Comparison of ENCODE assay signal across 20 mouse cellular contexts in the genomic region with DNA sequence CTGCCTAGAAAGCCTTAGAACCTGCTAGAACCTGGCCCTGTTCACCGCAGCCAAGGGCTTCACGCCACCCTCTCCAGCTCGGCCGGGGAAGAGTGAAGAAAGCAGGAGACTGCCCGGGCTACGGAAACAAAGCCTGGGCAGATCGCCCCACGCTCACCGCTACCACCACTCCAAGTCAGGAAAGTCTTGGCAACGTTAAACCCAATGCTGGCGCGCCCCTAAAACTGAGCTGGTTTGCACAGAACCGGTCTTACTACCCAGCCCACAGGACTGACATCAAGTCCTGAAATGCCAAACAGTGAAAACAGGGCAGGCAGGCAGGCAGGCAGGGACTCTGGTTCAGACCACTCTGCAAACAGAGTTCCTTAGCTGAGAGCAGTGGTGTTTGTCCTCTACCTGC. TPM values are rescaled to one million over a fixed set of nuclear protein-coding genes. Genes with fewer than 3 reads are reported as not detected.
A peak's percentile ranks its signal among the peaks of the same experiment; 100 is the strongest.
DNase-seq lines count a peak whose midpoint lies in the region; ATAC-seq and TF ChIP-seq lines count a peak whose summit lies in the region.
"Had no signal": no experiment of that assay in that cellular context is flagged by ENCODE, and none has a peak within 500 bp of the region (broad histone marks: within the 10 kb centered on the region; RNA-seq: fewer than 3 reads in every experiment).

No protein-coding gene starts in this region.

- H3K4me2 ChIP-seq in hindbrain, embryonic 16.5 days (ENCODE audit: low read length): no peak overlapping the region
- no peak overlapping the region for H3K4me2 ChIP-seq in neural tube, embryonic 14.5 days (ENCODE audit: low read depth, low read length)
- H3K4me2 ChIP-seq in stomach, embryonic 15.5 days: no peak overlapping the region
- no peak overlapping the region for H3K4me2 ChIP-seq in forebrain, embryonic 15.5 days (replicated peaks)
- H3K4me2 ChIP-seq: midbrain, embryonic 15.5 days had no signal

- no peak for ATAC-seq in hindbrain, embryonic 16.5 days
- no peak for ATAC-seq in neural tube, embryonic 14.5 days (ENCODE audit: low read depth)
- no peak; the same call in 1 of the 2 replicates for ATAC-seq in stomach, embryonic 15.5 days (ENCODE audit: insufficient read depth, low FRiP score, low read depth)
- no peak for ATAC-seq in forebrain, embryonic 15.5 days (replicated peaks)

- no peak for TF ChIP-seq CTCF in thymus, adult 2 months (IDR thresholded peaks at IDR 0.05; ENCODE audit: borderline replicate concordance, control insufficient read depth, extremely low read depth, insufficient read depth, low read length, poor library complexity)

- H3K27me3 ChIP-seq in hindbrain, embryonic 16.5 days (replicated peaks; ENCODE audit: control insufficient read depth, insufficient read depth, low read length): no peaks in the 10 kb centered on the region
- no peaks in the 10 kb centered on the region for H3K27me3 ChIP-seq in hindbrain, embryonic 10.5 days (ENCODE audit: insufficient read depth, poor library complexity, severe bottlenecking)
- H3K27me3 ChIP-seq in thymus, adult 2 months (ENCODE audit: control insufficient read depth, insufficient read depth, low read length): no peaks in the 10 kb centered on the region
- H3K27me3 ChIP-seq in neural tube, embryonic 14.5 days (ENCODE audit: control insufficient read depth, insufficient read depth, low read length): no peaks in the 10 kb centered on the region
- no peaks in the 10 kb centered on the region for H3K27me3 ChIP-seq in stomach, embryonic 15.5 days (replicated peaks)
- H3K27me3 ChIP-seq in forebrain, embryonic 15.5 days: no peaks in the 10 kb centered on the region
- H3K27me3 ChIP-seq: midbrain, embryonic 15.5 days had no signal

- WGBS in hindbrain, embryonic 16.5 days: 97% methylated on average over 13 of the region's 13 CpGs
- WGBS in hindbrain, embryonic 10.5 days: 96% methylated on average over 13 of the region's 13 CpGs
- WGBS in thymus, adult 2 months: 98% methylated on average over 13 of the region's 13 CpGs
- 96% methylated on average over 13 of the region's 13 CpGs for WGBS in neural tube, embryonic 14.5 days
- WGBS in stomach, embryonic 15.5 days: 75% methylated on average over 13 of the region's 13 CpGs
- WGBS in forebrain, embryonic 15.5 days: 90% methylated on average over 13 of the region's 13 CpGs

- no peak overlapping the region for H3K4me3 ChIP-seq in hindbrain, embryonic 16.5 days (ENCODE audit: low read length)
- no peak overlapping the region for H3K4me3 ChIP-seq in hindbrain, embryonic 10.5 days
- H3K4me3 ChIP-seq in thymus, adult 2 months (ENCODE audit: control insufficient read depth, insufficient read depth, low read length): no peak overlapping the region
- H3K4me3 ChIP-seq in neural tube, embryonic 14.5 days (ENCODE audit: low read depth, low read length): no peak overlapping the region
- H3K4me3 ChIP-seq in stomach, embryonic 15.5 days (replicated peaks): no peak overlapping the region
- no peak overlapping the region for H3K4me3 ChIP-seq in forebrain, embryonic 15.5 days
- H3K4me3 ChIP-seq: midbrain, embryonic 15.5 days had no signal

- no peaks in the 10 kb centered on the region for H3K9me3 ChIP-seq in hindbrain, embryonic 16.5 days (ENCODE audit: control insufficient read depth, low read length)
- H3K9me3 ChIP-seq in hindbrain, embryonic 10.5 days: no peaks in the 10 kb centered on the region
- H3K9me3 ChIP-seq in neural tube, embryonic 14.5 days (ENCODE audit: control insufficient read depth, low read length): no peaks in the 10 kb centered on the region
- H3K9me3 ChIP-seq in stomach, embryonic 15.5 days: no peaks in the 10 kb centered on the region
- no peaks in the 10 kb centered on the region for H3K9me3 ChIP-seq in forebrain, embryonic 15.5 days
- H3K9me3 ChIP-seq: midbrain, embryonic 15.5 days had no signal

- peak overlapping the region; percentile 29; the same call in 1 of the 2 replicates for H3K27ac ChIP-seq in hindbrain, embryonic 16.5 days (ENCODE audit: low read depth, low read length)
- no peak overlapping the region for H3K27ac ChIP-seq in hindbrain, embryonic 10.5 days
- no peak overlapping the region for H3K27ac ChIP-seq in thymus, adult 2 months (ENCODE audit: control insufficient read depth, insufficient read depth, low read length)
- peak overlapping the region; percentile 53; the same call in 1 of the 2 replicates for H3K27ac ChIP-seq in neural tube, embryonic 14.5 days (ENCODE audit: low read depth, low read length)
- peak overlapping the region; percentile 68; the same call in 1 of the 2 replicates for H3K27ac ChIP-seq in stomach, embryonic 15.5 days
- H3K27ac ChIP-seq in forebrain, embryonic 15.5 days (replicated peaks): no peak overlapping the region
- H3K27ac ChIP-seq: midbrain, embryonic 15.5 days had no signal

- TF ChIP-seq POLR2A in thymus, adult 2 months (IDR thresholded peaks at IDR 0.05; ENCODE audit: control insufficient read depth, extremely low read depth, insufficient read depth, low read length, poor library complexity): 0 out of 2 replicates have a peak, but pooled peaks have one; percentile 4

- no peak for DNase-seq in hindbrain, embryonic 10.5 days (ENCODE audit: low spot score)
- DNase-seq in thymus, adult 2 months: no peak
- DNase-seq in thymus, postnatal 10 days (ENCODE audit: low spot score in 2 of 2): no peak
- no peak for DNase-seq in ovary, adult 18-20 months (ENCODE audit: low spot score)
- DNase-seq: adrenal gland, adult 2 months; cerebellum, adult 11-12 months; cerebellum, postnatal 10 days; gastrocnemius, postnatal 36 days; kidney, adult 8-10 months had no signal

- peaks cover 5% of the 10 kb centered on the region; the same call in 1 of the 2 replicates for H3K36me3 ChIP-seq in hindbrain, embryonic 16.5 days (ENCODE audit: control insufficient read depth, insufficient read depth, low read length)
- H3K36me3 ChIP-seq in hindbrain, embryonic 10.5 days: peaks cover 38% of the 10 kb centered on the region
- H3K36me3 ChIP-seq in thymus, adult 2 months (ENCODE audit: control insufficient read depth, insufficient read depth, low read length): no peaks in the 10 kb centered on the region
- H3K36me3 ChIP-seq in neural tube, embryonic 14.5 days (ENCODE audit: control insufficient read depth, insufficient read depth, low read length): no peaks in the 10 kb centered on the region
- H3K36me3 ChIP-seq in stomach, embryonic 15.5 days: peaks cover 5% of the 10 kb centered on the region
- H3K36me3 ChIP-seq in forebrain, embryonic 15.5 days: no peaks in the 10 kb centered on the region

- no peak overlapping the region for H3K9ac ChIP-seq in hindbrain, embryonic 16.5 days (ENCODE audit: low read depth, low read length)
- no peak overlapping the region for H3K9ac ChIP-seq in neural tube, embryonic 14.5 days (replicated peaks; ENCODE audit: low read depth, low read length)
- H3K9ac ChIP-seq in stomach, embryonic 15.5 days: no peak overlapping the region
- no peak overlapping the region for H3K9ac ChIP-seq in forebrain, embryonic 15.5 days (replicated peaks)
- H3K9ac ChIP-seq: liver, postnatal 0 days; midbrain, embryonic 15.5 days had no signal

- H3K4me1 ChIP-seq in hindbrain, embryonic 16.5 days (ENCODE audit: control insufficient read depth, insufficient read depth, low read depth, low read length): peaks cover 4% of the 10 kb centered on the region
- peaks cover 36% of the 10 kb centered on the region for H3K4me1 ChIP-seq in hindbrain, embryonic 10.5 days (replicated peaks)
- H3K4me1 ChIP-seq in thymus, adult 2 months (replicated peaks; ENCODE audit: control insufficient read depth, insufficient read depth, low read length): peaks cover 4% of the 10 kb centered on the region; the same call in 1 of the 2 replicates
- peaks cover 7% of the 10 kb centered on the region for H3K4me1 ChIP-seq in neural tube, embryonic 14.5 days (ENCODE audit: control insufficient read depth, insufficient read depth, low read length)
- peaks cover 13% of the 10 kb centered on the region for H3K4me1 ChIP-seq in stomach, embryonic 15.5 days
- H3K4me1 ChIP-seq in forebrain, embryonic 15.5 days: peaks cover 10% of the 10 kb centered on the region; the same call in 1 of the 2 replicates

RNA-seq across cellular contexts. Expression of gene Pex14, which starts 24.6 kb away (rescaled TPM):
- 62.4 and 63.9 TPM in 2 replicates for polyA plus RNA-seq in hindbrain, embryonic 16.5 days (2015; fragmentation: Nextera tagmentation; extraction: Ambion mirVana)
- 60.4 and 60.8 TPM in 2 replicates for polyA plus RNA-seq in hindbrain, embryonic 10.5 days (2016; fragmentation: Nextera tagmentation; extraction: Ambion mirVana)
- polyA plus RNA-seq in thymus, adult 2 months (2012; rRNA removed): 40.4 and 45.0 TPM in 2 replicates
- 40.9 and 44.4 TPM in 2 replicates for polyA plus RNA-seq in neural tube, embryonic 14.5 days (2014; fragmentation: Nextera tagmentation; extraction: Ambion mirVana)
- polyA plus RNA-seq in stomach, embryonic 15.5 days (2015; fragmentation: Nextera tagmentation; extraction: Ambion mirVana): 47.2 and 50.3 TPM in 2 replicates
- polyA plus RNA-seq in forebrain, embryonic 15.5 days (2015; fragmentation: Nextera tagmentation; extraction: Ambion mirVana): 53.4 and 54.2 TPM in 2 replicates

RNA-seq across cellular contexts. Expression of gene Dffa, which starts 28.9 kb away (rescaled TPM):
- polyA plus RNA-seq in hindbrain, embryonic 16.5 days (2015; fragmentation: Nextera tagmentation; extraction: Ambion mirVana): 24.6 and 25.6 TPM in 2 replicates
- 33.1 and 36.3 TPM in 2 replicates for polyA plus RNA-seq in hindbrain, embryonic 10.5 days (2016; fragmentation: Nextera tagmentation; extraction: Ambion mirVana)
- polyA plus RNA-seq in thymus, adult 2 months (2012; rRNA removed): 40.2 and 40.3 TPM in 2 replicates
- polyA plus RNA-seq in neural tube, embryonic 14.5 days (2014; fragmentation: Nextera tagmentation; extraction: Ambion mirVana): 23.8 and 28.0 TPM in 2 replicates
- polyA plus RNA-seq in stomach, embryonic 15.5 days (2015; fragmentation: Nextera tagmentation; extraction: Ambion mirVana): 33.0 and 35.7 TPM in 2 replicates
- polyA plus RNA-seq in forebrain, embryonic 15.5 days (2015; fragmentation: Nextera tagmentation; extraction: Ambion mirVana): 24.2 and 25.0 TPM in 2 replicates

RNA-seq across cellular contexts. Expression of gene Cort, which starts 51.5 kb away (rescaled TPM):
- 0.41 and 0.64 TPM in 2 replicates for polyA plus RNA-seq in hindbrain, embryonic 16.5 days (2015; fragmentation: Nextera tagmentation; extraction: Ambion mirVana)
- polyA plus RNA-seq in hindbrain, embryonic 10.5 days (2016; fragmentation: Nextera tagmentation; extraction: Ambion mirVana): 0.25 and 1.0 TPM in 2 replicates
- 0.22 and 0.67 TPM in 2 replicates for polyA plus RNA-seq in thymus, adult 2 months (2012; rRNA removed)
- polyA plus RNA-seq in neural tube, embryonic 14.5 days (2014; fragmentation: Nextera tagmentation; extraction: Ambion mirVana): 0.86 TPM in 1 of 2 replicates, not detected in the other
- polyA plus RNA-seq in stomach, embryonic 15.5 days (2015; fragmentation: Nextera tagmentation; extraction: Ambion mirVana): 0.35 and 0.41 TPM in 2 replicates
- 1.2 and 1.3 TPM in 2 replicates for polyA plus RNA-seq in forebrain, embryonic 15.5 days (2015; fragmentation: Nextera tagmentation; extraction: Ambion mirVana)
- polyA plus RNA-seq: adrenal gland, adult 2 months; embryonic facial prominence, embryonic 11.5 days; heart, postnatal 0 days; intestine, embryonic 14.5 days; limb, embryonic 11.5 days; liver, adult 2 months; liver, postnatal 0 days had no signal

Comparison
In these comparisons a context has a peak if more than half of its experiments do, and no peak if none do; other contexts are left out.
1. H3K27ac ChIP-seq: peak in hindbrain, embryonic 16.5 days (single experiment), neural tube, embryonic 14.5 days (single experiment) and stomach, embryonic 15.5 days (single experiment); none in hindbrain, embryonic 10.5 days (single experiment), thymus, adult 2 months (single experiment) and forebrain, embryonic 15.5 days (single experiment).